10 mouse cellular contexts compared by ENCODE assay signal in the genomic region with DNA sequence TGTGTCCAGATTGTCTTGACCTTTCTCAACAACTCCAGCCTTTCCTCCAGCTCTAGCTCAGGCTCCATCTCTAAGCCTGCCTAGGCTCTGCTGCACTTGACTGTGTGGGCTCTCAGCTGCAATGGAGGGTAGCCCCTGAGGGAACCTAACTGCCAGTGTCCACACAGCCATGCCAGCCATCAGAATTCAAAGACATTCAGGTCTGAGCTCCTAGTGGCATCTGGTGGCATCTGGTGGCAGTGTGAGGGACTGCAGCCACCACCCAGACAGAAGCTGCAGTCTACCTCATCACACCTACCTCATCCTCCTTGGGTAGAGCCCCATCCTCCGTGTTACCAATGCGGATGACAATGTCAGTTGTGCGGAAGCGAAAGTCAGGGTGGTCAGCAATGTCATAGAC. TPM values are rescaled to one million over a fixed set of nuclear protein-coding genes. Genes with fewer than 3 reads are reported as not detected.
A peak's percentile ranks its signal among the peaks of the same experiment; 100 is the strongest.
DNase-seq lines count a peak whose midpoint lies in the region; ATAC-seq and TF ChIP-seq lines count a peak whose summit lies in the region.
"Had no signal": no experiment of that assay in that cellular context is flagged by ENCODE, and none has a peak within 500 bp of the region (broad histone marks: within the 10 kb centered on the region; RNA-seq: fewer than 3 reads in every experiment).

No protein-coding gene starts in this region.

- 87% methylated on average over 4 of the region's 4 CpGs for WGBS in midbrain, embryonic 11.5 days
- 81% methylated on average over 4 of the region's 4 CpGs for WGBS in midbrain, embryonic 10.5 days
- 73% methylated on average over 4 of the region's 4 CpGs for WGBS in liver, embryonic 16.5 days (ENCODE audit: insufficient replicate concordance)

- no peak overlapping the region for H3K9ac ChIP-seq in midbrain, embryonic 11.5 days (ENCODE audit: low read length)
- H3K9ac ChIP-seq in liver, embryonic 16.5 days (ENCODE audit: low read depth, low read length), result no peak overlapping the region
- H3K9ac ChIP-seq: heart, embryonic 13.5 days had no signal

- H3K36me3 ChIP-seq in midbrain, embryonic 11.5 days (ENCODE audit: control insufficient read depth, insufficient read depth, low read length), result peaks cover 43% of the 10 kb centered on the region
- peaks cover 100% of the 10 kb centered on the region for H3K36me3 ChIP-seq in midbrain, embryonic 10.5 days
- peaks cover 93% of the 10 kb centered on the region for H3K36me3 ChIP-seq in liver, embryonic 16.5 days (ENCODE audit: control insufficient read depth, insufficient read depth)

- no peaks in the 10 kb centered on the region for H3K9me3 ChIP-seq in midbrain, embryonic 11.5 days (ENCODE audit: control insufficient read depth, low read length)
- H3K9me3 ChIP-seq in midbrain, embryonic 10.5 days (replicated peaks), result no peaks in the 10 kb centered on the region
- no peaks in the 10 kb centered on the region for H3K9me3 ChIP-seq in liver, embryonic 16.5 days (replicated peaks; ENCODE audit: control insufficient read depth, low read length)
- H3K9me3 ChIP-seq: heart, embryonic 13.5 days; megakaryocyte, embryonic 14.5 days had no signal

- no peak overlapping the region for H3K27ac ChIP-seq in midbrain, embryonic 11.5 days (ENCODE audit: low read depth, low read length)
- no peak overlapping the region for H3K27ac ChIP-seq in midbrain, embryonic 10.5 days (replicated peaks)
- no peak overlapping the region for H3K27ac ChIP-seq in cortical plate, adult 2 months (ENCODE audit: insufficient read depth, low read length)
- no peak overlapping the region for H3K27ac ChIP-seq in liver, embryonic 16.5 days (ENCODE audit: low read length)
- H3K27ac ChIP-seq: heart, embryonic 13.5 days had no signal

- no peaks in the 10 kb centered on the region for H3K27me3 ChIP-seq in midbrain, embryonic 11.5 days (ENCODE audit: control insufficient read depth, insufficient read depth, low read length)
- no peaks in the 10 kb centered on the region for H3K27me3 ChIP-seq in midbrain, embryonic 10.5 days (ENCODE audit: low read depth, poor library complexity, severe bottlenecking)
- H3K27me3 ChIP-seq in liver, embryonic 16.5 days (ENCODE audit: control insufficient read depth, insufficient read depth, low read depth, low read length), result no peaks in the 10 kb centered on the region
- H3K27me3 ChIP-seq: heart, embryonic 13.5 days had no signal

- no peak overlapping the region for H3K4me3 ChIP-seq in midbrain, embryonic 11.5 days (ENCODE audit: low read depth, low read length)
- H3K4me3 ChIP-seq in midbrain, embryonic 10.5 days, result no peak overlapping the region
- no peak overlapping the region for H3K4me3 ChIP-seq in cortical plate, adult 2 months (ENCODE audit: insufficient read depth, low read length)
- H3K4me3 ChIP-seq in liver, embryonic 16.5 days (ENCODE audit: low read depth, low read length), result no peak overlapping the region
- H3K4me3 ChIP-seq: heart, embryonic 13.5 days; megakaryocyte, embryonic 14.5 days had no signal

- H3K4me2 ChIP-seq in midbrain, embryonic 11.5 days, result no peak overlapping the region
- no peak overlapping the region for H3K4me2 ChIP-seq in liver, embryonic 16.5 days (ENCODE audit: low read depth, low read length)
- H3K4me2 ChIP-seq: heart, embryonic 13.5 days had no signal

- DNase-seq in cerebellum, postnatal 14 days, result peak; percentile 61 to 79
- no peak for DNase-seq in cerebellum, adult 9-10 months
- DNase-seq in midbrain, embryonic 11.5 days (ENCODE audit: low spot score, missing footprints), result peak; percentile 87
- DNase-seq in midbrain, embryonic 10.5 days (ENCODE audit: low spot score), result no peak
- no peak for DNase-seq in ovary, adult 18-20 months (ENCODE audit: low spot score)
- DNase-seq in ovary, postnatal 36 days (ENCODE audit: low spot score), result no peak

- TF ChIP-seq POLR2A in cortical plate, adult 2 months (IDR thresholded peaks at IDR 0.05; ENCODE audit: extremely low read depth, insufficient read depth, low read length), result no peak

- H3K4me1 ChIP-seq in midbrain, embryonic 11.5 days (ENCODE audit: control insufficient read depth, insufficient read depth, low read length), result no peaks in the 10 kb centered on the region
- no peaks in the 10 kb centered on the region; the same call in 1 of the 2 replicates for H3K4me1 ChIP-seq in midbrain, embryonic 10.5 days
- 0 out of 2 replicates have a peak, but pooled peaks cover 7% of the 10 kb centered on the region for H3K4me1 ChIP-seq in cortical plate, adult 2 months (ENCODE audit: control insufficient read depth, insufficient read depth, low read length)
- peaks cover 11% of the 10 kb centered on the region for H3K4me1 ChIP-seq in liver, embryonic 16.5 days (ENCODE audit: control insufficient read depth, low read depth, low read length)

- peak; percentile 78 for TF ChIP-seq CTCF in cortical plate, adult 2 months (IDR thresholded peaks at IDR 0.05; ENCODE audit: extremely low read depth, insufficient read depth, low read length)

- ATAC-seq in midbrain, embryonic 11.5 days (ENCODE audit: low FRiP score), result no peak
- ATAC-seq in liver, embryonic 16.5 days (ENCODE audit: low read depth), result peak; percentile 26; the same call in 1 of the 2 replicates

RNA-seq across cellular contexts. Expression of a gene that starts 12.4 kb away (rescaled TPM):
- polyA plus RNA-seq in midbrain, embryonic 11.5 days (2014; fragmentation: Nextera tagmentation; extraction: Ambion mirVana), result 7.1 and 8.3 TPM in 2 replicates
- polyA plus RNA-seq in midbrain, embryonic 10.5 days (2016; fragmentation: Nextera tagmentation; extraction: Ambion mirVana), result 6.4 and 9.4 TPM in 2 replicates
- 5.3 and 7.6 TPM in 2 replicates for polyA plus RNA-seq in cortical plate, adult 2 months (2012; rRNA removed)
- 23.7 and 24.3 TPM in 2 replicates for polyA plus RNA-seq in liver, embryonic 16.5 days (2015; fragmentation: Nextera tagmentation; extraction: Ambion mirVana)

RNA-seq across cellular contexts. Expression of a gene that starts 38.1 kb away (rescaled TPM):
- polyA plus RNA-seq in midbrain, embryonic 11.5 days (2014; fragmentation: Nextera tagmentation; extraction: Ambion mirVana), result 13.6 and 18.7 TPM in 2 replicates
- polyA plus RNA-seq in midbrain, embryonic 10.5 days (2016; fragmentation: Nextera tagmentation; extraction: Ambion mirVana), result 8.3 and 8.7 TPM in 2 replicates
- 88.6 and 90.1 TPM in 2 replicates for polyA plus RNA-seq in cortical plate, adult 2 months (2012; rRNA removed)
- polyA plus RNA-seq in liver, embryonic 16.5 days (2015; fragmentation: Nextera tagmentation; extraction: Ambion mirVana), result 15.1 and 18.1 TPM in 2 replicates

RNA-seq across cellular contexts. Expression of a gene that starts 43.1 kb away (rescaled TPM):
- not detected in 2 replicates for polyA plus RNA-seq in midbrain, embryonic 11.5 days (2014; fragmentation: Nextera tagmentation; extraction: Ambion mirVana)
- not detected in 2 replicates for polyA plus RNA-seq in midbrain, embryonic 10.5 days (2016; fragmentation: Nextera tagmentation; extraction: Ambion mirVana)
- polyA plus RNA-seq in cortical plate, adult 2 months (2012; rRNA removed), result 1.5 and 2.3 TPM in 2 replicates
- not detected in 2 replicates for polyA plus RNA-seq in liver, embryonic 16.5 days (2015; fragmentation: Nextera tagmentation; extraction: Ambion mirVana)
- polyA plus RNA-seq: heart, embryonic 13.5 days had no signal

RNA-seq across cellular contexts. Expression of a gene that starts 49.1 kb away (rescaled TPM):
- polyA plus RNA-seq in midbrain, embryonic 11.5 days (2014; fragmentation: Nextera tagmentation; extraction: Ambion mirVana), result 173 and 183 TPM in 2 replicates
- polyA plus RNA-seq in midbrain, embryonic 10.5 days (2016; fragmentation: Nextera tagmentation; extraction: Ambion mirVana), result 224 and 227 TPM in 2 replicates
- 89.0 and 90.8 TPM in 2 replicates for polyA plus RNA-seq in cortical plate, adult 2 months (2012; rRNA removed)
- 47.6 and 47.9 TPM in 2 replicates for polyA plus RNA-seq in liver, embryonic 16.5 days (2015; fragmentation: Nextera tagmentation; extraction: Ambion mirVana)

Comparison
In these comparisons a context has a peak if more than half of its experiments do, and no peak if none do; other contexts are left out.
1. DNase-seq: peak in cerebellum, postnatal 14 days (2 of 2) and midbrain, embryonic 11.5 days (single experiment); none in cerebellum, adult 9-10 months (single experiment), midbrain, embryonic 10.5 days (single experiment), ovary, adult 18-20 months (single experiment) and ovary, postnatal 36 days (single experiment).